Mouse (Mus musculus): ENCODE data around the gene Mpp1.

The Mpp1 gene

DNA sequence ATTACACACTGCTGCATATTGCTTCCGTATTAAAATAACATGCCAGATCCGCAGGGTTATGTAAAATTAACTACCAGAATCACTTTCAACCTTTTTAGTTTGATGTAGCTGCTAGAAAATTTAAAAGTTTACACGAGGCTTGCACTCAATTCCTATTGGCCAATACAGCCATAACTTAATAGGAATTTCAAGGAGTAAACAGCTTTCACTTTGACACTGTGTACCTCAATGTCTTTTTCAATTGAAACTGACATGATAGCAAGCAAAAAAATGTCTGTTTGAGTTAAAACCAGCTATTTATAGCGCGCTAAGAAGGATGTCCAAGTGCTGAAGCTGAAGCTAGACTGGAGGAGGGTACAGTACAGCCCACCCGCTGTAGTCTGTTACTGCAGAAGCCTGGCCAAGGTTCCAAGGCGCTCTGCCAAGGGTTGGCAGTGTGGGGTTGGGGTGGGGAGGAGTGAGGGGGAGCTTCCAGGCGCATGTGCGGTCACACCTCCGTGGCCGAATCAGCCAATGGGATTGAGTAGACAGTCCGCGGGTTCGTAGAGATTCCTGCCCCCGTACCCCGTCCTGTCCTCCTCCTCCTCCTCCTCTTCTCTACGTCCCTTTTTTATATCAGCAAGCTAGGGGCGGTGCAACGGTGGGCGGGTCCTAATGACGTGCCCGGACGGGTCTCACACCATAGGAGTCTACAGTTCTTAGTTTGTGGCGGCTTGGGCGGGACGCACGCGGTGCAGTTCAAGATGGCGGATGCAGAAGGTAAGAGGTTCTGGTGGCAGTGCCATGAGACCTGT, 35.2 kb downstream of the Mpp1 start, which contains the start of gene Dkc1:
Dkc1 (plus strand) TSS at position 486 of the 794 bp plus-strand sequence.
- in situ Hi-C loops (cut with MboI; ENCODE audit: low pct_unique_long_range_greater_than_20kb in 1 of 2, low sequenced_read_pairs in 2 of 2, unreplicated experiment in 1 of 2), result no loop called here

- in situ Hi-C loops (cut with MboI; ENCODE audit: low pct_unique_long_range_greater_than_20kb in 1 of 2, low sequenced_read_pairs in 2 of 2, unreplicated experiment in 1 of 2), result no loop called here
Measured at GRCm38 (mm10) chrX:75085654-75086053, 45.2 kb downstream of the Mpp1 start.

DNA sequence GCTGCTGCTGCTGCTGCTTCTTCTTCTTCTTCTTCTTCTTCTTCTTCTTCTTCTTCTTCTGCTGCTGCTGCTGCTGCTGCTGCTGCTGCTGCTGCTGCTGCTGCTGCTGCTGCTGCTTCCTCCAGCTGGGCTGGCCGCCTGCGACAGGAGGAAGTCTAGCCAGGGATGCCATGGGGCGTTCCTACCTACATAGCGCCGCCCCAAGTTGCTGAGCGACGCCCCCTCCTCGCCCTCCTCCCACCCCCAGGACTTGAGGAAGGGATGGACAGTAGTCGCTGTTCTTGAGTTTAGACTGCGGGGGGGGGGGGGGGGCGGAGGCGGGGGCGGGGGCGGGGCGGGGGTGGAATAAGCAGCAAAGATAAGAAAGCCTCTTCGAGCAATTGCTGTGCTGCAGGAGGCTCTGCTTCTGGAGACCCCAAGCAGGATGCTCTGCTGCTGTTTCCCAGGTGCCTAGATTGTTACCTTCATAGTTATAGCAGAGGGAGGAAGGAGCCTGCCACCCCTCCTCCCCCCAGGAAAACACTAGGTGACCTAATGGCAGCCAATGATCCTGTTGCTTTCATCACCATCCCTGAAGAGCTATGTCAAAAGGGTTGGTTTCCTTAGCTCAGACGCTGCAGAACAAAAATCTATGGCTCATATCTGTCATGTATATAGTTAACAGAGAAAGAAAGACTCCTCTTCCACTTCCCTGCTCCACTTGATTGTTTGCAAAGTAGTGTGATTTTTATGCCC, 45.9 kb downstream of the Mpp1 start, which contains the start of gene Gab3:
Gab3 (minus strand) TSS at position 685 of the 735 bp plus-strand sequence.
- in situ Hi-C loops (cut with MboI; ENCODE audit: low pct_unique_long_range_greater_than_20kb in 1 of 2, low sequenced_read_pairs in 2 of 2, unreplicated experiment in 1 of 2), result no loop called here

DNA sequence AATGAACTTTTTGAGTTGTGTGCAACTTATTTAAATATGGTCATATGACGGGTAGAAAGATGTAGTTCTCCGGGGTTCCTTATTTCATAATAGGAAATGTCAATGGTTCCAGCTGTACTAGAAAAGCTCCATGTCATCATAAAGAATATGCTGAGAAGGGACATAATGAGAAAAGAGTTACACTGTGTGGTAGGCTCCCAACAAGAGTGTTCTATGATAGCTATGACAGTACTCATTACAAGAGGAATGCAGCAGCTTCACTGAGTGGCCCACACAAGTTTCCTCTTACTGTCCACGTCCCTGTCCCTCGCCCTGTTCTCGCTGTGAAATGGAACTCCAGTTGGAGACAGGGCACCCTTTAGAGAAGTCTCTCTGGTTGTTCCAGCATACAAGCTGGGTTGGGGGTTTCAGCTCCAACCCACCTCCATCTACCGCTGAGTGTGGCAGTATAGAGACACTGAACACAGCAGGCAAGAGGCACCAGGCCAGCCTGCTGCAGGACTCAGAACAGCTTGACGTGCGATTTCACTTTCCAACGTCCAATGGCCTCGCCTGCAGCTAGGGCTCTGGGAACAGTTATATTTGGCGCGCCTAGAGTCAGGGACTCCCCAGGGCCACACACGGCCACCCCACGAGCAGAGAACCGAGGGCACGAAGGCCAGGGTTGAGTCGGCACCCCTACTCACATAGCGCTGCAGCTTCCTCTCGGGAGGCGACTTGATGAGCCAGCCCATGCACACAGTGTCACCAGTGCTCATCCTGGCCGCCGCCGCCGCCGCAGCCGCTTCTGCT, 46.6 kb downstream of the Mpp1 start:
- in situ Hi-C loops (cut with MboI; ENCODE audit: low pct_unique_long_range_greater_than_20kb in 1 of 2, low sequenced_read_pairs in 2 of 2, unreplicated experiment in 1 of 2), result no loop called here

DNA sequence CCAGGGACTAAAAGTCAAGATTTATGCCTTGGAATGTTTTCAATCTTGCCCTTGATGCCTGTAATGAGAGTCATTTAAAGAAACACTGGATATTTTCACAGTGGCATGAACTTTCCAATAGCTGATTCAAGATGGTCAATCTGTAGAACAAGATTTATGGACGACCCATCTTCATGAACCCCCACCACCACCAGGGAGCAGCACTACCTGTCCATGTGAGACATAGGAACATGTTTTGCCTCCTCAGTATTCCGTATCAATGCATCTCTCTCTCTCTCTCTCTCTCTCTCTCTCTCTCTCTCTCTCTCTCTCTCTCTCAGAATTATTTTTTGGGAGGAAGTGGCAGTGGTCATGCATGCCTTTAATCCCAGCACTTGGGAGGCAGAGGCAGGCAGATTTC, 48.5 kb downstream of the Mpp1 start:
- in situ Hi-C loops (cut with MboI; ENCODE audit: low pct_unique_long_range_greater_than_20kb in 1 of 2, low sequenced_read_pairs in 2 of 2, unreplicated experiment in 1 of 2), result no loop called here
